Mouse (Mus musculus) kidney, adult 2 months (tissue): ENCODE measurements around the gene Luc7l3. TPM values are rescaled to one million over a fixed set of nuclear protein-coding genes. Genes with fewer than 3 reads are reported as not detected.

Experiments
- DNase-seq: peaks from one replicate; pipeline ENCODE4 v3.0.0; 2021
- H3K27ac ChIP-seq: fragments of 200-500 bp; 2 replicates; pipeline ENCODE4 v1.5.1; 2012; ENCODE audit warnings: low read depth, low read length, control low read depth, inconsistent platforms; ENCODE audit not compliant: insufficient read depth
- H3K27me3 ChIP-seq: fragments of 200-500 bp; replicated peaks from 2 replicates; pipeline ENCODE4 v1.6.1; 2012; ENCODE audit warnings: mild to moderate bottlenecking, moderate library complexity, low read length, inconsistent platforms; ENCODE audit not compliant: control insufficient read depth, insufficient read depth
- H3K36me3 ChIP-seq: fragments of 200-500 bp; 2 replicates; pipeline ENCODE4 v1.6.1; 2012; ENCODE audit warnings: mild to moderate bottlenecking, moderate library complexity, low read length, inconsistent platforms; ENCODE audit not compliant: control insufficient read depth, insufficient read depth
- H3K4me1 ChIP-seq: fragments of 200-500 bp; 2 replicates; pipeline ENCODE4 v1.6.1; 2011; ENCODE audit warnings: low read length; ENCODE audit not compliant: control insufficient read depth, insufficient read depth
- H3K4me3 ChIP-seq: fragments of 200-500 bp; 2 replicates; pipeline ENCODE4 v1.5.1; 2011; ENCODE audit warnings: mild to moderate bottlenecking, low read depth, low read length, control low read depth; ENCODE audit not compliant: insufficient read depth
- CTCF ChIP-seq: fragments of 200-500 bp; conservative IDR thresholded peaks from 2 replicates; pipeline ENCODE4 v1.5.1; 2011; ENCODE audit warnings: low read depth, mild to moderate bottlenecking, control low read depth, low read length, moderate library complexity, mixed read lengths; ENCODE audit not compliant: insufficient read depth, insufficient read length
- POLR2A ChIP-seq: fragments of 200-500 bp; IDR thresholded peaks from one replicate; pipeline ENCODE4 v1.6.1; 2011; ENCODE audit warnings: low read depth, low read length, control low read depth
- WGBS: fragments of 180-500 bp; shearing (Covaris S2); methylation state at CpG from one replicate; pipeline ENCODE4 v1.1.7; 2018; 5-methylcytosine and 5-hydroxymethylcytosine counted together
- polyA plus RNA-seq: library from polyadenylated mRNA; depleted of rRNA; stranded (reverse); fragments of >200 nt; gene quantifications from 2 replicates; pipeline ENCODE4 v1.2.3, GENCODE M21; 2012

The Luc7l3 gene
- polyA plus RNA-seq, 1 experiment = 8.5 TPM

GRCm38 (mm10) chr11:94257987-94258386, 63.8 kb downstream of the Luc7l3 start:
- no peaks in the 10 kb centered on the region for H3K36me3 ChIP-seq
- H3K4me3 ChIP-seq = no peak overlapping the region
- H3K4me1 ChIP-seq = no peaks in the 10 kb centered on the region
- no peak for TF ChIP-seq POLR2A
- no peak for TF ChIP-seq CTCF
- WGBS = 37% methylated on average over 14 of the region's 14 CpGs
- H3K27me3 ChIP-seq = no peaks in the 10 kb centered on the region
- no peak overlapping the region for H3K27ac ChIP-seq
- DNase-seq = peak; percentile 44

DNA sequence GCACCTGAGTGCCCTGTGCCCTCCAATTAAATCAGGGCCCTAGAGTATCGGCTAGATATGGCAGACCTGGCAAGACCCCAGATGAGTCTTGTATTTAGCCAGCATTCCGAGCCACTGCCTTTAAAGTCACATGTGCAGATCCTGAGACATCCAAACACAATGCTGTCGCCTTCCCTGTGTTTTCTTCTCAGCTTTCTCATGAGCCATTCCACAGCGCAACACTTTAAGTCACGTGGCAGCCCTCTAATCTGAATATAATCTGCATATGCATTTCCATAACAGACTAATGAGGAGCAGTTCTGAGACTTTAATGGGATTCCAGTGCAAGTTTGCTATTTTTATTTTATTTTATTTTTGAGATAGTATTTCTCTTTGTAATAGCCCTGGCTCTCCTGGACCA, 66.1 kb downstream of the Luc7l3 start:
- Histone ChIP-seq H3K27me3 (no peaks in the 10 kb centered on the region), H3K36me3 (no peaks in the 10 kb centered on the region), H3K27ac (no peak overlapping the region), H3K4me1 (no peaks in the 10 kb centered on the region), H3K4me3 (no peak overlapping the region)
- TF ChIP-seq POLR2A (no peak), CTCF (no peak)
- no peak for DNase-seq
- 80% methylated on average over 5 of the region's 5 CpGs for WGBS

- H3K27me3 ChIP-seq = no peaks in the 10 kb centered on the region
- H3K27ac ChIP-seq = no peak overlapping the region
- H3K4me3 ChIP-seq = no peak overlapping the region
- 87% methylated on average over 10 of the region's 10 CpGs for WGBS
- no peaks in the 10 kb centered on the region for H3K4me1 ChIP-seq
- H3K36me3 ChIP-seq = no peaks in the 10 kb centered on the region
- DNase-seq = no peak
- no peak for TF ChIP-seq CTCF
- no peak for TF ChIP-seq POLR2A
These were observed 68.1 kb downstream of the Luc7l3 start for GRCm38 (mm10) chr11:94253691-94254090.

DNA sequence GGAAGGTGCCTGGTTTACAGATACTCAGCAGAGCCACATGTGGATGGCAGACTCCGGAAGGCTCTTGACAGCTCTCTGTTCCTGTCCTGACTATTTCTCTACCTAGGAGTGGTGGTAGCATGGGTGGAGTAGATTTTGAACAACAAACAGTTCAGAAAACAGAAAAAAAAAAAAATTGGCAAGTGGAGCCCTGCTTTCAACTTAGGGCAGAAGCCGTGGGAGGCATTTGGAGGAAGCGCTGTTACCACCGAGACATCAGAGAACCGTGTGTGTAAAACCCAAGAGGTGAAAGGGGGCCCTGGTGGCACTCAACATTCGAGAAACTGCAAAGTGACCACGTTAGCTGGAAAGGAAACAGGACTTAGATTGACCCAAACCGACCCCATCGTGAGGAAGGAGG, 68.6 kb downstream of the Luc7l3 start:
- Histone ChIP-seq H3K4me3 (no peak overlapping the region), H3K4me1 (no peaks in the 10 kb centered on the region), H3K36me3 (no peaks in the 10 kb centered on the region), H3K27ac (no peak overlapping the region), H3K27me3 (no peaks in the 10 kb centered on the region)
- WGBS = 75% methylated on average over 9 of the region's 9 CpGs
- no peak for DNase-seq
- TF ChIP-seq POLR2A = no peak
- TF ChIP-seq CTCF = no peak

DNA sequence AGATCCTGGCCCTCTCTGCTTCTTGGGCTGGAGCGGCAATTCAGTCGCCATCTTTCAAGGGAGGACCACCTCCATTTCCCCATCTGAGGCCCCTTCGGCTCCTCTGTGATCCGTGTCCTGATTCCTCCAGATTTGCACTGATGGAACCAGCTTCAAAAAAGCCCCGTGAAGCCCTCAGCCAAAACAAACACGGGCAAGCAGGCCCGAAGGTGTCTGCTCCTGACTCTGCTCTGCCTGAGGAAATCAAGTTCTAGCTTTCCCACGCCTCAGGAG, 75.1 kb downstream of the Luc7l3 start:
- Histone ChIP-seq H3K27me3 (no peaks in the 10 kb centered on the region), H3K36me3 (no peaks in the 10 kb centered on the region), H3K27ac (no peak overlapping the region), H3K4me1 (no peaks in the 10 kb centered on the region), H3K4me3 (no peak overlapping the region)
- WGBS = 69% methylated on average over 8 of the region's 8 CpGs
- no peak for DNase-seq
- no peak for TF ChIP-seq CTCF
- no peak for TF ChIP-seq POLR2A

- no peaks in the 10 kb centered on the region for H3K27me3 ChIP-seq
- 67% methylated on average over 17 of the region's 17 CpGs for WGBS
- H3K27ac ChIP-seq = no peak within 1 kb of the TSS
- no peaks in the 10 kb centered on the region for H3K36me3 ChIP-seq
- H3K4me1 ChIP-seq = no peaks in the 10 kb centered on the region
- TF ChIP-seq CTCF (no peak), POLR2A (no peak)
- no peak within 1 kb of the TSS for H3K4me3 ChIP-seq
- no peak for DNase-seq
These were observed 75.6 kb downstream of the Luc7l3 start, which contains the start of gene Wfikkn2 for GRCm38 (mm10) chr11:94245955-94246788. Gene Wfikkn2 (minus strand): TSS chr11:94246005.

DNA sequence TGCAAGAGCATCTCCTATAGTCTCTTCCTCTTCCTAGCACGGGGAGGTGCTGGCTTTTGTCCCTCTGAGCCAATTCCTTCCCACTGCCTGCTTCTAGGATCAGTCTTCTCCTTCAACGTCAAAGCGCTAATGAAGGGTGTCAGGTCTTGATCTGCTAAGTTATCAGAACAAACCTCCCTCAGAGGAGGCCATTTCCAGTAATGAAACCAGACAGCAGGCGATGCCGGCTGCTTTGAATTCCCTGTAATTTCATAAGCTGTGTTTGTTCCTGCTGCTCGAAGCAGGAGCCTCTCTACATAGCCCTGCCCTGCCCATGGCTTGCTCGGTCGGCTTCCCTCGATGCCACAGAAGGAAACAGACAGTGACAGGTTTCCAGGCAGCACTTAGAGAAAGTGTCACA, 77.4 kb downstream of the Luc7l3 start:
- TF ChIP-seq CTCF = no peak
- no peak for TF ChIP-seq POLR2A
- WGBS = 87% methylated on average over 9 of the region's 9 CpGs
- no peak for DNase-seq

More for the DNA sequence above, 77.4 kb downstream of the Luc7l3 start:
- Histone ChIP-seq H3K4me3 (no peak overlapping the region), H3K4me1 (no peaks in the 10 kb centered on the region), H3K27me3 (no peaks in the 10 kb centered on the region), H3K27ac (no peak overlapping the region), H3K36me3 (no peaks in the 10 kb centered on the region)
